Mouse (Mus musculus) spleen, adult 2 months (tissue): ENCODE data around the gene Orc2. TPM values are rescaled to one million over a fixed set of nuclear protein-coding genes. Genes with fewer than 3 reads are reported as not detected.

Experiments
- DNase-seq, 2 experiments: peaks; one replicate each; pipeline versions ENCODE4 v3.0.0 to v3.0.0-alpha.2; 2012 to 2021; ENCODE audit warnings: low spot score in 2 of 2, low read depth in 1 of 2
- H3K27ac ChIP-seq: fragments of 200-500 bp; 2 replicates; pipeline ENCODE4 v1.5.1; 2012; ENCODE audit warnings: low read length, inconsistent platforms; ENCODE audit not compliant: insufficient read depth
- H3K27me3 ChIP-seq: fragments of 200-500 bp; 2 replicates; pipeline ENCODE4 v1.6.1; 2012; ENCODE audit warnings: mild to moderate bottlenecking, moderate library complexity, low read length, inconsistent platforms; ENCODE audit not compliant: control insufficient read depth, insufficient read depth
- H3K36me3 ChIP-seq: fragments of 200-500 bp; 2 replicates; pipeline ENCODE4 v1.6.1; 2012; ENCODE audit warnings: mild to moderate bottlenecking, low read length, inconsistent platforms; ENCODE audit not compliant: control insufficient read depth, insufficient read depth
- H3K4me1 ChIP-seq: fragments of 200-500 bp; 2 replicates; pipeline ENCODE4 v1.6.1; 2011; ENCODE audit warnings: inconsistent platforms; ENCODE audit not compliant: control insufficient read depth, insufficient read depth, insufficient read length
- H3K4me3 ChIP-seq: fragments of 200-500 bp; 2 replicates; pipeline ENCODE4 v1.5.1; 2011; ENCODE audit warnings: mild to moderate bottlenecking, inconsistent platforms; ENCODE audit not compliant: insufficient read depth, insufficient read length; ENCODE audit errors: extremely low read depth
- CTCF ChIP-seq: fragments of 200-500 bp; IDR thresholded peaks from 2 replicates; pipeline ENCODE4 v1.5.1; 2011; ENCODE audit warnings: mild to moderate bottlenecking, inconsistent platforms; ENCODE audit not compliant: insufficient read depth, insufficient read length, insufficient replicate concordance; ENCODE audit errors: extremely low read depth
- POLR2A ChIP-seq: fragments of 200-500 bp; IDR thresholded peaks from 2 replicates; pipeline ENCODE4 v1.6.1; 2011; ENCODE audit warnings: low read depth, low read length, inconsistent platforms
- WGBS: fragments of 180-500 bp; shearing (Covaris S2); methylation state at CpG from one replicate; pipeline ENCODE4 v1.1.7; 2018; 5-methylcytosine and 5-hydroxymethylcytosine counted together
- polyA plus RNA-seq: library from polyadenylated mRNA; depleted of rRNA; stranded (reverse); fragments of >200 nt; gene quantifications from 2 replicates; pipeline ENCODE4 v1.2.3, GENCODE M21; 2012

The Orc2 gene
- polyA plus RNA-seq, 1 experiment, result 8.5 TPM

- no peak overlapping the region for H3K27ac ChIP-seq
- no peak overlapping the region for H3K4me3 ChIP-seq
- 93% methylated on average over 2 of the region's 2 CpGs for WGBS
- no peaks in the 10 kb centered on the region for H3K4me1 ChIP-seq
- H3K36me3 ChIP-seq, result peaks cover 19% of the 10 kb centered on the region
- H3K27me3 ChIP-seq, result no peaks in the 10 kb centered on the region
- DNase-seq, result no peak
- no peak for TF ChIP-seq POLR2A
- no peak for TF ChIP-seq CTCF
Measured at GRCm38 (mm10) chr1:58458867-58459266, 46.0 kb downstream of the Orc2 start.

- 95% methylated on average over 5 of the region's 5 CpGs for WGBS
- no peak for DNase-seq
Measured at GRCm38 (mm10) chr1:58458175-58458574, 46.7 kb downstream of the Orc2 start.

GRCm38 (mm10) chr1:58454316-58454715 lies 50.6 kb downstream of the Orc2 start:
- TF ChIP-seq POLR2A (no peak), CTCF (no peak)
- H3K27me3 ChIP-seq, result no peaks in the 10 kb centered on the region
- H3K36me3 ChIP-seq, result peaks cover 13% of the 10 kb centered on the region
- H3K4me1 ChIP-seq, result no peaks in the 10 kb centered on the region
- no peak overlapping the region for H3K4me3 ChIP-seq
- peak in 1 of 2 experiments; percentile 35 for DNase-seq
- whole genome bisulfite sequencing, result 70% methylated on average over 6 of the region's 6 CpGs
- peak overlapping the region; percentile 37 for H3K27ac ChIP-seq

More at GRCm38 (mm10) chr1:58458175-58458574, 46.7 kb downstream of the Orc2 start:
- Histone ChIP-seq H3K27ac (no peak overlapping the region), H3K4me1 (no peaks in the 10 kb centered on the region), H3K36me3 (peaks cover 16% of the 10 kb centered on the region), H3K4me3 (no peak overlapping the region), H3K27me3 (no peaks in the 10 kb centered on the region)
- TF ChIP-seq CTCF (no peak), POLR2A (no peak)

GRCm38 (mm10) chr1:58448396-58448795 lies 56.5 kb downstream of the Orc2 start:
- Histone ChIP-seq H3K36me3 (peaks cover 6% of the 10 kb centered on the region), H3K27me3 (no peaks in the 10 kb centered on the region), H3K27ac (no peak overlapping the region), H3K4me3 (no peak overlapping the region), H3K4me1 (peaks cover 4% of the 10 kb centered on the region)
- DNase-seq, result no peak
- 89% methylated on average over 7 of the region's 7 CpGs for WGBS
- no peak for TF ChIP-seq POLR2A
- TF ChIP-seq CTCF, result no peak

- DNase-seq, result no peak
- Histone ChIP-seq H3K36me3 (peaks cover 3% of the 10 kb centered on the region), H3K4me3 (no peak overlapping the region), H3K27me3 (no peaks in the 10 kb centered on the region), H3K27ac (no peak overlapping the region), H3K4me1 (peaks cover 4% of the 10 kb centered on the region)
- TF ChIP-seq CTCF (no peak), POLR2A (no peak)
- 96% methylated on average over 7 of the region's 7 CpGs for WGBS
Measured at GRCm38 (mm10) chr1:58447766-58448165, 57.1 kb downstream of the Orc2 start.

GRCm38 (mm10) chr1:58445861-58446260 lies 59.0 kb downstream of the Orc2 start:
- H3K36me3 ChIP-seq, result peaks cover 9% of the 10 kb centered on the region; the same call in 1 of the 2 replicates
- H3K27me3 ChIP-seq, result no peaks in the 10 kb centered on the region
- H3K4me1 ChIP-seq, result peaks cover 4% of the 10 kb centered on the region
- TF ChIP-seq POLR2A (no peak), CTCF (no peak)
- 1% methylated on average over 11 of the region's 11 CpGs for WGBS
- H3K27ac ChIP-seq, result peak overlapping the region; percentile 92
- peak overlapping the region; percentile 95 for H3K4me3 ChIP-seq
- no peak for DNase-seq

- H3K36me3 ChIP-seq, result peaks cover 10% of the 10 kb centered on the region; the same call in 1 of the 2 replicates
- peak; percentile 71 to 75 for DNase-seq
- H3K4me3 ChIP-seq, result peak within 1 kb of the TSS; percentile 95
- H3K27ac ChIP-seq, result peak within 1 kb of the TSS; percentile 92
- TF ChIP-seq POLR2A, result peak; percentile 6; the same call in 1 of the 2 replicates
- TF ChIP-seq CTCF, result no peak
- WGBS, result under 1% methylated on average over 33 of the region's 33 CpGs
- H3K4me1 ChIP-seq, result peaks cover 4% of the 10 kb centered on the region
- H3K27me3 ChIP-seq, result no peaks in the 10 kb centered on the region
Measured at GRCm38 (mm10) chr1:58445143-58445722, 59.7 kb downstream of the Orc2 start, which contains the start of the genes Nif3l1 and Ppil3. Gene Nif3l1, plus strand, starts transcription at chr1:58445151. Gene Ppil3, minus strand, starts transcription at chr1:58445486.
